Mouse (Mus musculus) embryo, embryonic 9.5 days (tissue): Measurements from ENCODE around the gene Ppie.
"Not testable (repeated sequence)": the region's sequence is repeated elsewhere in the genome, so short reads cannot be mapped to it uniquely, and the experiment has no call there.

Experiments
- DNase-seq: peaks from one replicate; pipeline ENCODE4 v3.0.0-alpha.2; 2017; ENCODE audit errors: extremely low spot score

Gene Ppie

DNA sequence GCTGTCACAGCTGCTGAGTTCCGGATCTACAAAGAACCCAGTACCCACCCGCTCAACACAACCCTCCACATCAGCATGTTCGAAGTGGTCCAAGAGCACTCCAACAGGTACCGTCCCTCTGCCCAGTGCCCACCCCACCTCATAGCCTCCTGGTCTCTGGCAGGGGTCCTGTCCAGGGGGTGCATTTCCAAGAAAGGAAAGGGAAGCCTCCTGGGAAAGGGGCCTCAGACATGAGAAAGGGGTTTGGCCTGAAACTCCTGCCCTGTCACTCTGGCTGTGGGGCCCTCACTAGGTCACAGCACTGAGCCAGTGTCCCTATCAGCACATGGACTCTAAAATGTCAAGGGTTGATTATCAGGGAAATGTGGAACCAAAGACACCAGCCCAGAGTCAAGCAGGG lies 25.1 kb downstream of the Ppie start:
- not testable (repeated sequence) for DNase-seq

DNA sequence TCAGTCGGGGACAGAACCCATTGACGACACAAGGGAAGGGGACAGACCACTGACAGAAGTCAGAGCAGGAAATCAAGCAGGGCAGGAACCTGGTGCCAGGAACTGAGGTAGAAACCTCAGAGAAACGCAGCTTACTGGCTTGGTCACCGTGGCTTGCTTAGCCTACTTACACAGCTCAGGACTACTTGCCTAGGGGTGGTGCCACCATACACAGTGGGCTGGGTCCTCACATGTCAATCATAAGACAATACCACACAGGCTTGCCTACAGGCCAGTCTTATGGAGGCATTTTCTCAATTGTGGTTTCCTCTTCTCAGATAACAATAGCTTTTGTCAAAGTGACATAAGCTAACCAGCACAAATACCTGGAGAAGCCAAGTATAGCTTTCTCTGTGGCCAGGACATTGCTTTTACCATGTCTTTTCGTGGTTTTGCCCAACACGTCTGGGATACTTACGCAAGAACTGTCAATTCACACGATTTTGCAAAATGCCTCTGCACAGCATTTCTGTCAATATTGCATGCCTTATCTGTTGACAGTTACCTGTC lies 27.5 kb downstream of the Ppie start:
- no peak for DNase-seq

DNA sequence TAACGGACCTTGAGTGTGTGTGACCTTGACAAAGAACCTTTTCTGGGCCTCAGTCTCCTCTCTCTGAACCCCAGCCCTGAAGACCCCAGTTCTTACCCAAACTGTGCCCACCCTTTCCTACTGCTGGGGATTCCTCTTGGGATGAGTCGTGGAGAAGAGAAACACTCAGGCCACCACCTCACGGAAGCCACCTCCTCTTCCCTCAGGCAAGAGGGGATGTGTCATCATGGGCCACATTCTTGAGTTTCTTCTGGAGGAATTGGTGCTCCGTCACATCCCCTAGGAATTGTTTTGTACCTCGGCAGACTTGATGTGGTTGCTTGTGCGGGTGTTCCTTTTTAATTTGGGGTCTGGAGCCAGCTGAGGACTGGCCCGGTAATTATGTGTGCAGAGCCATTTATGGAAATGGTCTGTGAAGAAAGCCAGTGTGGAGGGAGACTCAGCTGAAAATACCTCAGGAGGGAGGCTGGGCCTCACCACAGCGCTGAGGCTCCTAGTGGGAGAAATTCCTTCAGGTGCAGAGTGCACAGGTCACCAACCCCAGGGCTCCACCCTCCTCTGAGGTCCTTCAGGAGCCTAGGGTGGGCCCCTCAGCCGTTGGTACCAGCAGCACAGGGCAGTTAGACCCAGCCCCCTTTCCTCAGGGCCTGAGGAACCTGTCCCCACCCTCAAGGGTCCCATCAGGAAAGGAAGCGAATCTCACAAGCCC lies 28.3 kb downstream of the Ppie start:
- not testable (repeated sequence) for DNase-seq

DNA sequence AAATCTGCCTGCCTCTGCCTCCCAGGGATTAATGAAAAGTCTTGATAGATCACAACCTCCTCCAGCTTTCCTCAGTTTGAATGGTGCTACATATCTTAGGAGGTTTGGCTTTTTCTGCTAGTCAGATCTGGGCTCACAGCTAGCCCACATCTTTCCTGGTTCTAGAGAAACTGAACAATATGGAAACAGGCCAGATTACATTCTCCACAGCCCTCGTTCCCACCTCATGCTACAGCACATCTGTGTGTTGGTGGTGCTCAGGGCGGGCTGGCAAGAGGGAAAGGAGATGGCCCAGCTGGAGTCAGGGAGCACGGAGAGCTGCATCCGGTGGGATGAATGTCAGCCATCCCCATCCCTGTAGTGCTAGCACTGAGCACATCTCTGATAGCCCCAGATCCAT lies 29.0 kb downstream of the Ppie start:
- DNase-seq, result no peak

DNA sequence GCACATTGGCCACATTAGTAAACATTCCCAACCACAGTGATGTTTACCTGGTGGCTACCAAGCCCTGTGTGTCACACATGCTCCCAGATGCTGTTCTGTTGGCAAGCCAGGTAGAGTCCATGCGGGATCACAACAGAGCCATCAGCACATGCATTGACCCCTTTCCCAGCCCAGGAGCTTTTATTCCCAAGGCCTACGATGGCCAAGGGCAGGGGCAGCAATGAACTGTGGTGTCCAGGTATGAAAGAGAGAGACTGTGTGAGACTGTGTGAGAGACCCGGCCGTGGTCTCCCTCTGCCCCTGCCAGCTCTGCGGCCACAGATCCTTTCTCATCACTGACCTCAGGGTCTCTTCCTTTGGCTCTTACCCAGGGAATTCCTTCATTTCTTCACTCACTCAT lies 31.7 kb downstream of the Ppie start:
- DNase-seq, result no peak

DNA sequence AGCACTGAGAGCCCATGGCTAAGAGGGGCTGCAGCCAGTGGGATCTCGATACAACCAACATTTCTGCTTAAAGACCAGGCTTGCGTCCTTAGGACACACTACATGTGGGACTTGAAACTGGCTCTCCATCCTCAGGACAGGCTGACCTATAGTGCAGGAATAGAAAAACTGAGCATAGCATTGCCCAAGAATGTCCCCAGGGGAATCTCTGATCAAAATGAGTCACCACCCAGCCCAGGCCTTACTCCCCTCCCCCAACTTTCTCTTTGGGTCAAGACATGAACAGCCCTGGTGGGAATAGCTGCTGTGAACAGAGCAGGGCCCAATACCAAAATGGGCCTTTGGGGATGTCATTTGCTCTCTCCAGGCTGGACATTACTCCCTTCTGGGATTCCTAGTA lies 32.9 kb downstream of the Ppie start:
- no peak for DNase-seq

DNA sequence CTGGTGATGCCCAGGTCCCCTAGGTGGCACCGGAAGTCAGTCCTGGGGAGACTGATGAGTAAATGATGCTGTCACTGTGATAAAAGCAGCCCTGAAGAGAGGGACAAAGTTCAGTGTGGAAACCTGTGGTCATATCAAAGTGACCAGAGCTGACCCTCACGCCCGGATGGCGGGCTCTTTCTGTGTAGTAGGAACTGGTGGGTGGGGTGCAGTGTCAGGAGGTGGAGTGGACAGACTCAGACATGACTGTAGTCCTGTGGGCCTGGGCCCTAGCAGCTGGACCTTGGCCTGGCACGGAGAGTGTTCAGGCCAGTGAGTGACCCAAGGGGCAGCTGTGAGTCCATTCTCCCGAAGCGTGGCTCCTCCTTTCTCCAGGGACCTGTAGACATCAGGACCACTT lies 33.8 kb downstream of the Ppie start:
- not testable (repeated sequence) for DNase-seq

DNA sequence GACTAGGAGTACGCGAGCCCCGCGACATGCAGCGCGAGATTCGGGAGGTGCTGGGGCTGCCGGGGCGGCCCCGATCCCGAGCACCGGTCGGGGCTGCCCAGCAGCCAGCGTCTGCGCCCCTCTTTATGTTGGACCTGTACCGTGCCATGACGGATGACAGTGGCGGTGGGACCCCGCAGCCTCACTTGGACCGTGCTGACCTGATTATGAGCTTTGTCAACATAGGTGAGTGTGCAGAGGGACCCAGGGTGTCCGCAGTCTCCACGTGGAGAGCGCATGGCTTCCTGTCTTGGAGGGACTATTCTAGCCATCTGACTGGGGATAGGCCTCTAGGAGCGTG lies 34.3 kb downstream of the Ppie start:
- DNase-seq, result no peak

DNA sequence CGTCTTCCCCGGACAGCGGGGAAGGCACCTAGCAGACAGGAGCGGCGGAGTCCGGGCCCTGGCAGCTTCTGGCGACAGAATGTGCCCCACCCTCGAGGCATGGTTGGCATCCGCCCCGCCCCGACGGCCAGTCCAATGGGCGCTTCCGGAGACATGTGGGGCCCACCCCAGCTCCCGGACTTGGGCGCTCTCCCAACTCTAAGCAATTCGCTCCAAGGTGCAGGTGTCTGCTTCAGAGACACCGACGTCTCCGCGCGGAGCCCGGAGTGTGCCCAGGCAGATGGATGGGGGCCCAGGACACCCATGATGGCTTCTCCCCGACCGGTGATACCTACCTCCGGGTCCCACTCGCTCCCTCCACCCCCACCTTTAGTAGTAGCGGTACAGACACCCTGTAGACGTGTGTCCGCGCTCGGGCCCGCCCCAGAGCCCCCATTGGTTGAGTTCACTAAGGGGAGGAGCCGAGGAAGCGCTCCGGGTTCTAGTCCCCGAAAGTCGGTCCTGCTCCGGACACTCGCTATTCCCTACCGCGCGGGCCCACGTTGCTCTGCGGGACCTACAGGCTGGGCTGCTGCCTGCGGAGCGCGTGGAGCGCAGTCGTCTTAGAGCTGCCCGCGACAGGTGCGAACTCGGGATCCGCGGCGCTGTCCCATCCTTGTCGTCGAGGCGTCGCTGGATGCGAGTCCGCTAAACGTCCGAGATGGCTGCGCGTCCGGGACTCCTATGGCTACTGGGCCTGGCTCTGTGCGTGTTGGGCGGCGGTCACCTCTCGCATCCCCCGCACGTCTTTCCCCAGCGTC lies 34.9 kb downstream of the Ppie start, which contains the start of gene Bmp8b:
Bmp8b (plus strand) TSS at position 515 of the 800 bp plus-strand sequence.
- peak; percentile 12 for DNase-seq

DNA sequence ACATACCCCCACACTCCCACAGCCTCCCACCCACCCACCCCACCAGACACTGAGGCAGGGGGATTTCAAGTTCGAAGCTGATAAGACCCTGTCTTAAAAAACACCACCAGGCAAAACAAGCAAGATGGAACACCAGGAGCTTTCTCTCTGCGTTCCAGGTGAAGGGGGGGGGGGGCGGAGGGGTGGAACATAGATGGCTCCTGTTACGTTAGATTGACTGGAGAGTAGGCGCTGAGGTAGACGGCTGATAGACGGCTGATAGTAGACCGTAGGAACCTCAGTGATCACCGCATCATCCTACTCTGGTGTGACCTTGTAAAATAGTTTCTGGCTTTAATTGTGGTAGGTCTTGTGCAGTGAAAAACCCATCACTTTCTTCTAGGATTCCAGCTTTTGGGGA lies 45.9 kb downstream of the Ppie start:
- DNase-seq, result no peak

DNA sequence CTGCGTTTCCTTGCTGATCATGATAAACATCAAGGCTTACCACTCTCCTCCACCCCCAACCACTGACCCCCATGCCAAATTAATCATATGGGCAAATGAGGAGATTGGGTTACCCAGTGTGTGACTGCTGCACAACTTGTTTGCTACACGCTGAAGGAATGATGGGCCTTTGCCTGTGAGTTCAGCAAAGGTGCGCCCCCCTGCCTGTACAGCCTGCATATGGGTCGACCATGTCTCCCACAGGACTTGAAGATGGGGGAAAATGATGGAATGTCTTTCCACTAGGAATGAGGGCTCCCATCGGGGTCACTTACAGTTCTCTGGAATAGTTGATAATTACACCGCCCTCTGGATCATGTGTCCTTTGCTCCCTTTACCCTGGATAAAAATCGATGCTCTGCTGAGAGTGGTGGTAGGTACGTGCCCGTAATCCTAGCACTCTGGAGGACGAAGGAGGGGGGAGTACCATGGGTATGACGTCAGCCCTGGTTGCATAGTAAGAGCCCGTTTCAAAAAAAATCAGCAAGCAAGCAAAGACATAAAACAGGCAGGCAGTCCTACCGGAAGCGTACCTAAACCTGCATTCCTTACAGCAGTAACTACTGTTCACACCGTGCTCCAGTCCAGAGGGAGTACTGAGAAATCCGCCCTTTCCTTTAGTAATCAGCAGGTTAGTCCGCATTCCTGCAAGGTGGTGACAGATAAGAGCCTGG lies 46.5 kb downstream of the Ppie start:
- DNase-seq, result peak; percentile 14

DNA sequence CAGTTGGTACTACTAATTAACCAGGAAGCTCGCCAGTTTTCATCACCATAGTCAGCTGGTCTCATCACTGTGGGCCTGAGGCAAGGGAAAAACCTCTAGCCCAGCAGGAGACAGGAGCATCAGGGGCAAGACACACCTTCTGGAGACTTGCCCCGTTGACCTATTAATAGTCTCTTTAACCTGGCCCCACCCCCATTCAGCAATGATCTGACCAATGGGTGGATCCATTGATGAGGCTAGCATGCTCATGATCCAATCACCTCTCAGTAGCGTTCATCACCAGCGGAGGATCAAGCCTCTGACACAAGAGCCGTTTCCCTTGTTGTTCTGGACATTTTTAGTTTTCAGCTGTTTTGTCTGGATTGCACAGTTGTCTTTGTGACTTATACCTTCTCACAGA lies 47.1 kb downstream of the Ppie start:
- DNase-seq, result no peak

DNA sequence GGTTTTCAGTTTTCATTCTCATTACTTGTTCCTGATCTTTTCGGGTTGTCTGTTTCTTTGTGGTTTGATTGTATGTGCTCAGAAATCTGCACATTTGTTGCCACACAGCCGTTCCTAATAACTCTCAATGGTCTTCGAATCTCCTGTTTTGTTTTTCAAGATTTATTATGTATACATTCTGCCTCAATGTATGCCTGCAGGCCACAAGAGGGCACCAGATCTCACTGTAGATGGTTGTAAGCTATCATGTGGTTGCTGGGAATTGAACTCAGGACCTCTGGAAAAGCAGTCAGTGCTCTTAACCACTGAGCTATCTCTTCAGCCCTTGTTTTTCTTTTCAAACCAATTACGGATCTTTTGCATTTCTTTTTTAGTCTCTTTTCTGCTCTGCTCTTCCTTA lies 53.4 kb downstream of the Ppie start:
- no peak for DNase-seq

DNA sequence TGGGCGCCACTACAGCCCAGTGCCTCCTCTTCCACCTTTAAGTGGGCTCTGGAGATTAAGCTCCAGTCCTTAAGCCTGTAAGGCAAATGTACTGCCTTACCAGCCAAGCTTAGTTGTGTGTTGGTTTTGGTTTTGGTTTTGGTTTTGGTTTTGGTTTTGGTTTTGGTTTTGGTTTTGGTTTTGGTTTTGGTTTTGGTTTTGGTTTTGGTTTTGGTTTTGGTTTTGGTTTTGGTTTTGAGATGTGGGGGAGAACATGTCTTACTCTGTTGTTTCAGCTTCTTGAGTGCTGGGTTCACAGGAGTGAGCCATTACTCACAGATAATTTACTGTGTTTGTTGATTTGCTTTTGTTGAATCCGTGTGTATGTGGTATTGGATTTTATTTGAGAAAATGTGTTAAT lies 54.5 kb downstream of the Ppie start:
- DNase-seq, result no peak

DNA sequence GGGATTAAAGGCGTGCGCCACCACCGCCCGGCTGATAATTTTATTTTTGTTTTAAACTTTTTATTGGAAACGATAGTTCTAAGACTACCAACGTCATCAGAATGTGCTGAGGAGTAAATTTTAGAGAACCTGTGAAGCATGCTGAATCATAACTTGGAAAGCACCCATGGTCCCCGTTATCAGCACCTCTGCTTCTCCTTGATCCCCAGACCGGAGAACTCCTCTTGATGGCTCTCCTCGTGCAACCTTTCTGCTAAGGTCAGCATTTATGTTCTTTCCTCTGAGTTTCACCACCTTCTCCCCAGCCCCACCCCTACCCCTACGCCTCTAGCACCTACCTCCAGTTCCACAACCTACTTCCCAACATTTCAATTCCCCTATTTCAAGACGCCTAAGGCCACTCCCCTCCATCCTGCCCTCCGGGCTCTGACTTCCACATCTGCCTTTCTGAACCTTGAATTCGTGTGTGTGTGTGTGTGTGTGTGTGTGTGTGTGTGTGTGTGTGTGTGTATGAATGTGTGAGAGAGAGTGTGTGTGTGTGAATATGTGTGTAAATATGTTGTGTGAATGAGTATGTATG lies 56.3 kb downstream of the Ppie start:
- no peak for DNase-seq

DNA sequence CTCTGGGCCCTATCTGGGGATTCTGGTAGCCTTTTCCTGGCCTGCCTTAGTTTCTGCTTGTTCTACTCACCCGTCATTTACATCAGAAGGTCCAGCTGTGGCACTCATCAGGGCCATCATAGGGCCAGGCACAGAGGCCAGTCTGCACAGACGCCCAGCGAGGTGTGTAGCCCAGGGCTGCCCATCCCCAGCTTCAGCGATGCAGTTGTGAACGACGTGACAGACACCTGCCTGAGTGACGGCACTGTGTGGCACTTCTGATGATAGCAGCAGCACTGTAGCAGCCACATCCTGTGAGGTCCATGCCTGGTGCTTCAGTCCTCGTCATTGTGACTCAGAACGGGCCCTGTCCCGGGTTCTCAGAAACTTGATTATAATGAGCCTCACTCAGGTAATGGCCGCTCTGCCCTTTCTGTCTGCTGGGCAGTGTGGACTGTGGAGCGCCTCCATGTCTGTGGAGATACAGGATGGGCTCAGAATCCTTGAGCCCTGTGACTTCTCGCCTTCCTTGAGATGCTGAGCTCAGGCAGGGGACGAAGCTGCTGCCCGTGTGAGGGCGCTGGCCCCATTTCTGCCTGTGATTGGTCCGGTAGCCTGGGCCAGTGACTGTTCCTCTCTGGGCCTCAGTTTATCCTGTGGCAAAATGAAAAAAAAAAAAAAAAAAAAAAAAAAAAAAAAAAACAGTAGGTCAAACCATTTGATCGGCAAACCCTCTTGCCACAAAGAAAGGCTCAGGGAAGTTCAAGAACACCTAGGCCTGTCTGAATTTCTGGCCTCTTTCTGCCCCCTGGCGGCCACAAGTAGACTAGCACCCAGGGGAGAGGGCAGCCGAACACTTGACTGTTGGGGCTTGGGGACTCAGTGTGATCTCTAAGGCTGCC lies 57.2 kb downstream of the Ppie start:
- peak; percentile 52 for DNase-seq

DNA sequence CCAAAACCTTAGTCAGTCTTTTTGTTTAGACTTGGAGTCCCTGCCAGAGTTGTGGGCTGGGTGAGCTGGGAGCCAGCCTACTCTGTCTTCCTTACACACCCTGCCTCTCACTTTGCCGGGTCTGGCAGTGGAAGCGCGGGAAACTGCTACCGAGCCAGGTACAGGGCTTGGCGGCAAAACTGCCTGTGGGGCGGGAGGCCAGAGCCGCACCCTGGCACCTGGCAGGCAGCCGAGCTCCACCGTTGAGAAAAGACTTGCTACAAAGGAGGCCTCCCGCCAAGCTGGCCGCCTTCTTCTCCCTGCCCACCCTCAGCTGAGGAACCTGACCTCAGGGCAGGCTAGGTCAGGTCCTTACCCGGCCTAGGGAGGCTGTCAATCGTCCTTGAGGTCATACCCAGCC lies 59.0 kb downstream of the Ppie start:
- DNase-seq, result no peak

DNA sequence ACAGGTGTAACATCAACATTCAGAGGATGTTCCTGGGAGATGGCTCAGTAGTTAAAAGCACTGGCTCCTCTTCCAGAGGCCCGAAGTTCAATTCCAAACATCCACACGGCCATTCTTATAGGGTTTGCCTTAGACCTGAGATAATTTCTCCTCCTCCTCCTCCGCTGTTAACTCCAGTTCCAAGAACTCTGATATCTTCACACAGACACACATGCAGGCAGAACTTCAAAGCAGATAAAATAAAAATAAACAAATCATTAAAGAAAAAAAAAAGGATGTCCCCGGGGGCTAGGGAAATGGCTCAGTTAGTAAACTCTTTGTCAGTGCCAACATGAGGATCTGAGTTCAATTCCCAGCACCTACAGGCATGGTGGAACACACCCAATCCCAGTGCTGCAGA lies 61.5 kb downstream of the Ppie start:
- no peak for DNase-seq
